Mouse (Mus musculus): ENCODE results near the gene Cd200r3.

The Cd200r3 gene

GRCm38 (mm10) chr16:44993319-44994019, 50.0 kb downstream of the Cd200r3 start:
- no peak for DNase-seq

- no peak for DNase-seq
Measured at GRCm38 (mm10) chr16:44994206-44994953, 50.9 kb downstream of the Cd200r3 start.

GRCm38 (mm10) chr16:44995111-44995510, 51.6 kb downstream of the Cd200r3 start:
- no peak for DNase-seq

GRCm38 (mm10) chr16:44996701-44997100, 53.2 kb downstream of the Cd200r3 start:
- DNase-seq, result no peak

GRCm38 (mm10) chr16:44999537-44999936, 56.1 kb downstream of the Cd200r3 start:
- DNase-seq, result no peak

GRCm38 (mm10) chr16:45004443-45004842, 61.0 kb downstream of the Cd200r3 start:
- DNase-seq, result no peak

DNA sequence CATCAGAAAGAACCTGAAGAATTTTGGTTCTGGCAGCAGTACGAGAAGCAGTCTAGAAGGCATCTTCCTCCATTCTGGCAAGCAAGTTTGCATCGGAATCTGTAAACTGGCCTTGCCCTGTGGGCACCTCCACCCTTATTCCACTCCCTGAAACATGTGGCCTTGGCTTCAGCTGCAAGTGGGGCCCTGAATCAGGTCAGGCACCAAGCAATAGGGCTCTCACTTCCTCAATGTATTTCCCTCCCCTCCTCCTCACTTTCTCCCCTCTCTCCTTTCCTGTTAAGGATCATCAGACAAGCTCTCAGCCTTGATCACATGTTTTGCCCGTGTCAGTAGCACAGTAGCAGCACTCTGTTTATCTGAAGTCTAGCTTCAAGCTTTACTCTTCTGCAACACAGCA, 61.8 kb downstream of the Cd200r3 start:
- DNase-seq, result no peak

- no peak for DNase-seq
Measured at GRCm38 (mm10) chr16:45006971-45007370, 63.5 kb downstream of the Cd200r3 start.

- DNase-seq, result no peak
Measured at GRCm38 (mm10) chr16:45007807-45008206, 64.3 kb downstream of the Cd200r3 start.

GRCm38 (mm10) chr16:45009634-45010033, 66.2 kb downstream of the Cd200r3 start:
- no peak for DNase-seq

- DNase-seq, result no peak
Measured at GRCm38 (mm10) chr16:45015591-45015990, 72.1 kb downstream of the Cd200r3 start.

- DNase-seq, result no peak
Measured at GRCm38 (mm10) chr16:45016488-45016887, 73.0 kb downstream of the Cd200r3 start.

DNA sequence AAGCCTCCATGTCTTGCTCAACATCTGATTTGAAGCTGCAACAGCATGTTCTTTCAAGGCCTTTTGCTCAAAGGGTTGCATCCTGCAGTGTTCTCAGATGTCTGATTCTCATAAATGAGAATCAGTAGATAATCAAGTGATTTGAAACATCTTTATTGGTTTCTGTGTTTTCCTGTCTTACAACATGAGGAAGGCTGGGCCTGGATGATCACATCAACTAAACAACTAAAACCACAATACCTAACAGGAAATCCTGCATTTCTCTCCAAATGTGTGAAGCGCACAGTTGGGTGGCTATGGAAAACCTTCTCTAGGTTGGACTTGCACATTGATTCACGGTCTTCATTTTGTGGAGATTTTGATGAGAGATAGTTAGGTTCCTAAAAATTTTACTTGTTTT, 75.4 kb downstream of the Cd200r3 start:
- no peak for DNase-seq

- DNase-seq, result no peak
Measured at GRCm38 (mm10) chr16:45020055-45020454, 76.6 kb downstream of the Cd200r3 start.

- DNase-seq, result no peak
Measured at GRCm38 (mm10) chr16:45020669-45021309, 77.3 kb downstream of the Cd200r3 start.

DNA sequence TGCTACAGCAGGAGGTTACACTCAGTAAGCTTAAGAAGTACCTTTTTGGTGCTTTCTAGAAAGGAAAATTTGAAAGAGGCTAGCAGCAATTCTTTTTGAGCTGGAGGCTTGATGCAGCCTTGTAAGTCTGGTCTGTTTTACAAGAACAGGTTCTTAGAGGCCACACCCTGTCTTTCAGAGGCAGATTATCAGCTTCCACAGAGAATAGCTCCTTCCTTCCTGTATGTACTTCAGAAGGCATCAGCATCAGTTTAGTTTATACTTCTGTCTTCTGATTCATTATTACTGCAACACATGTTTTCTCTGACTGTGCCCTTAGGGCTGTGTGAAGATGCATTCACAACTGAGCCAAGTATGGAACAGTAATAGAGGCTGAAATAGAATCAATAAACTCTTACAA, 78.0 kb downstream of the Cd200r3 start:
- DNase-seq, result no peak

GRCm38 (mm10) chr16:45023904-45024303, 80.4 kb downstream of the Cd200r3 start:
- DNase-seq, result no peak

DNA sequence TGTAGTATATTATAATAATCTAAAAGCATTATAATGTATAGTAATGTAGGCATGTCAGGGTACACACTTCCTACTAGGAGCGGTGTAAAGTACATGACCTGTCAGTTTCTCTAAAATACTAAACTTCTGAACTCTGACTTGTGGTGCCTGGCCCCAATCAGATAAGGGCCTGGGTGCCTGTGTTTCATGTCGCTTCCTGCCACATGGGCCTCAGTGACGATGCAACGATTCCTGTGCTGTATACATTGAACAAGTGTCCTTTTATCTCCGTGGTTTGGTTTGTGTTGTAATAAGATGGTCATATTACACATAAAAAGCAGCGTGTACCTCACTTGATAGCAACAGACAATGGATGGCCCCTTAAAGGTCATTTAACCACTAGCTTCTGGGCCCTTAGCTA, 81.8 kb downstream of the Cd200r3 start:
- DNase-seq, result no peak

GRCm38 (mm10) chr16:45029080-45029479, 85.6 kb downstream of the Cd200r3 start:
- DNase-seq, result no peak

GRCm38 (mm10) chr16:45029493-45029892, 86.0 kb downstream of the Cd200r3 start:
- no peak for DNase-seq

GRCm38 (mm10) chr16:45030127-45030526, 86.6 kb downstream of the Cd200r3 start:
- no peak for DNase-seq

DNA sequence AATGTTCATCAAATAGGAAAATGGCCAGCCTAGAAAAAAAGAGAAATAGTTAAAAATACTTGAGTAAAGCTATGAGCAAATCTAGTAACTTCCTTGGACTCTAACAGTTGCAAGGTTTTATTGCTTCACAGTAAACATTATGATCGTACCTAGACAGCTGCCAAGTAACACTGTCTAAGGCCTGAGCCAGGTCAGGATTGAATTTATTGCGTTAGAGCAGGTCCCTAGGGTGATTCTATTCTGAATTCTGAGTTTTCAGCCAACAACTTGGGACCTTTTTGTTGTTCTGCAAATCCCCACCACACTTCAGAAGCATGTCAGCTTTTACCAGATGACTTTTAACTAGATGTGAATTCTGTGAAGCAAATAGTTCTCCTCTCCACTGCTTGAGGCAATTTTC, 87.3 kb downstream of the Cd200r3 start:
- no peak for DNase-seq

All from right cerebral cortex, postnatal 25 days (tissue).